Mouse (Mus musculus): ENCODE results near the gene Dgki. TPM values are rescaled to one million over a fixed set of nuclear protein-coding genes. Genes with fewer than 3 reads are reported as not detected.

Gene Dgki
- total and polyA plus RNA-seq, 3 experiments: 0.04 to 0.18 (median 0.08) TPM

- Histone ChIP-seq H3K4me3 (no peak overlapping the region), H3K4me1 (ENCODE audit: control insufficient read depth, insufficient read depth, low read length) (no peaks in the 10 kb centered on the region), H3K9ac (ENCODE audit: low read depth, low read length) (no peak overlapping the region), H3K27ac (no peak overlapping the region), H3K27me3 (ENCODE audit: control insufficient read depth, insufficient read depth, low read length) (no peaks in the 10 kb centered on the region), H3K79me2 (replicated peaks; ENCODE audit: control insufficient read depth, insufficient read depth, low read length) (no peaks in the 10 kb centered on the region), H3K36me3 (ENCODE audit: control insufficient read depth, insufficient read depth, low read length) (no peaks in the 10 kb centered on the region)
- 59% methylated on average over 8 of the region's 8 CpGs for WGBS
- intact Hi-C loops (cut with DNase I): no loop called here
- TF ChIP-seq POLR2A (IDR thresholded peaks at IDR 0.05; ENCODE audit: insufficient read depth, low read depth, low read length) (no peak), EP300 (IDR thresholded peaks at IDR 0.05; ENCODE audit: insufficient read depth, low read depth, low read length) (no peak), CTCF (IDR thresholded peaks at IDR 0.05) (no peak)
- DNase-seq: no peak
Observed at GRCm38 (mm10) chr6:37089148-37090111, 210.6 kb downstream of the Dgki start.

GRCm38 (mm10) chr6:37082990-37083389 is 217.0 kb downstream of the Dgki start:
- no peak for TF ChIP-seq CTCF (IDR thresholded peaks at IDR 0.05)
- TF ChIP-seq POLR2A (IDR thresholded peaks at IDR 0.05; ENCODE audit: insufficient read depth, low read depth, low read length): no peak
- TF ChIP-seq EP300 (IDR thresholded peaks at IDR 0.05; ENCODE audit: insufficient read depth, low read depth, low read length): no peak
- Histone ChIP-seq H3K36me3 (ENCODE audit: control insufficient read depth, insufficient read depth, low read length) (no peaks in the 10 kb centered on the region), H3K27ac (no peak overlapping the region), H3K4me1 (ENCODE audit: control insufficient read depth, insufficient read depth, low read length) (no peaks in the 10 kb centered on the region), H3K4me3 (no peak overlapping the region), H3K27me3 (ENCODE audit: control insufficient read depth, insufficient read depth, low read length) (no peaks in the 10 kb centered on the region), H3K79me2 (replicated peaks; ENCODE audit: control insufficient read depth, insufficient read depth, low read length) (no peaks in the 10 kb centered on the region), H3K9ac (ENCODE audit: low read depth, low read length) (no peak overlapping the region)
- DNase-seq: no peak
- intact Hi-C loops (cut with DNase I): no loop called here
- WGBS: 87% methylated on average over 3 of the region's 3 CpGs

GRCm38 (mm10) chr6:37072401-37073016 is 227.5 kb downstream of the Dgki start:
- no peak for DNase-seq
- TF ChIP-seq POLR2A (IDR thresholded peaks at IDR 0.05; ENCODE audit: insufficient read depth, low read depth, low read length): no peak
- TF ChIP-seq CTCF (IDR thresholded peaks at IDR 0.05): no peak
- TF ChIP-seq EP300 (IDR thresholded peaks at IDR 0.05; ENCODE audit: insufficient read depth, low read depth, low read length): no peak
- H3K79me2 ChIP-seq (replicated peaks; ENCODE audit: control insufficient read depth, insufficient read depth, low read length): no peaks in the 10 kb centered on the region
- no peak overlapping the region for H3K4me3 ChIP-seq
- WGBS: 55% methylated on average over 9 of the region's 9 CpGs
- H3K36me3 ChIP-seq (ENCODE audit: control insufficient read depth, insufficient read depth, low read length): no peaks in the 10 kb centered on the region
- intact Hi-C loops (cut with DNase I): no loop called here
- no peak overlapping the region for H3K27ac ChIP-seq
- no peaks in the 10 kb centered on the region for H3K27me3 ChIP-seq (ENCODE audit: control insufficient read depth, insufficient read depth, low read length)
- no peak overlapping the region for H3K9ac ChIP-seq (ENCODE audit: low read depth, low read length)
- H3K4me1 ChIP-seq (ENCODE audit: control insufficient read depth, insufficient read depth, low read length): no peaks in the 10 kb centered on the region

- Histone ChIP-seq H3K79me2 (replicated peaks; ENCODE audit: control insufficient read depth, insufficient read depth, low read length) (no peaks in the 10 kb centered on the region), H3K27ac (no peak overlapping the region), H3K9ac (ENCODE audit: low read depth, low read length) (no peak overlapping the region), H3K4me3 (no peak overlapping the region), H3K36me3 (ENCODE audit: control insufficient read depth, insufficient read depth, low read length) (no peaks in the 10 kb centered on the region), H3K27me3 (ENCODE audit: control insufficient read depth, insufficient read depth, low read length) (no peaks in the 10 kb centered on the region), H3K4me1 (ENCODE audit: control insufficient read depth, insufficient read depth, low read length) (no peaks in the 10 kb centered on the region)
- no peak for DNase-seq
- TF ChIP-seq POLR2A (IDR thresholded peaks at IDR 0.05; ENCODE audit: insufficient read depth, low read depth, low read length) (no peak), EP300 (IDR thresholded peaks at IDR 0.05; ENCODE audit: insufficient read depth, low read depth, low read length) (no peak), CTCF (IDR thresholded peaks at IDR 0.05) (no peak)
- intact Hi-C loops (cut with DNase I): no loop called here
- WGBS: 78% methylated on average over 14 of the region's 14 CpGs
Observed at GRCm38 (mm10) chr6:37069836-37070600, 230.0 kb downstream of the Dgki start.

GRCm38 (mm10) chr6:37068737-37069136 is 231.2 kb downstream of the Dgki start:
- 57% methylated on average over 6 of the region's 6 CpGs for WGBS
- no peaks in the 10 kb centered on the region for H3K36me3 ChIP-seq (ENCODE audit: control insufficient read depth, insufficient read depth, low read length)
- H3K79me2 ChIP-seq (replicated peaks; ENCODE audit: control insufficient read depth, insufficient read depth, low read length): no peaks in the 10 kb centered on the region
- no peak overlapping the region for H3K9ac ChIP-seq (ENCODE audit: low read depth, low read length)
- no peaks in the 10 kb centered on the region for H3K4me1 ChIP-seq (ENCODE audit: control insufficient read depth, insufficient read depth, low read length)
- intact Hi-C loops (cut with DNase I): no loop called here
- no peak for DNase-seq
- H3K4me3 ChIP-seq: no peak overlapping the region
- no peak overlapping the region for H3K27ac ChIP-seq
- no peaks in the 10 kb centered on the region for H3K27me3 ChIP-seq (ENCODE audit: control insufficient read depth, insufficient read depth, low read length)
- TF ChIP-seq EP300 (IDR thresholded peaks at IDR 0.05; ENCODE audit: insufficient read depth, low read depth, low read length): no peak
- TF ChIP-seq CTCF (IDR thresholded peaks at IDR 0.05): no peak
- no peak for TF ChIP-seq POLR2A (IDR thresholded peaks at IDR 0.05; ENCODE audit: insufficient read depth, low read depth, low read length)
